Mouse (Mus musculus): ENCODE measurements around the gene Cacna2d1.

DNA sequence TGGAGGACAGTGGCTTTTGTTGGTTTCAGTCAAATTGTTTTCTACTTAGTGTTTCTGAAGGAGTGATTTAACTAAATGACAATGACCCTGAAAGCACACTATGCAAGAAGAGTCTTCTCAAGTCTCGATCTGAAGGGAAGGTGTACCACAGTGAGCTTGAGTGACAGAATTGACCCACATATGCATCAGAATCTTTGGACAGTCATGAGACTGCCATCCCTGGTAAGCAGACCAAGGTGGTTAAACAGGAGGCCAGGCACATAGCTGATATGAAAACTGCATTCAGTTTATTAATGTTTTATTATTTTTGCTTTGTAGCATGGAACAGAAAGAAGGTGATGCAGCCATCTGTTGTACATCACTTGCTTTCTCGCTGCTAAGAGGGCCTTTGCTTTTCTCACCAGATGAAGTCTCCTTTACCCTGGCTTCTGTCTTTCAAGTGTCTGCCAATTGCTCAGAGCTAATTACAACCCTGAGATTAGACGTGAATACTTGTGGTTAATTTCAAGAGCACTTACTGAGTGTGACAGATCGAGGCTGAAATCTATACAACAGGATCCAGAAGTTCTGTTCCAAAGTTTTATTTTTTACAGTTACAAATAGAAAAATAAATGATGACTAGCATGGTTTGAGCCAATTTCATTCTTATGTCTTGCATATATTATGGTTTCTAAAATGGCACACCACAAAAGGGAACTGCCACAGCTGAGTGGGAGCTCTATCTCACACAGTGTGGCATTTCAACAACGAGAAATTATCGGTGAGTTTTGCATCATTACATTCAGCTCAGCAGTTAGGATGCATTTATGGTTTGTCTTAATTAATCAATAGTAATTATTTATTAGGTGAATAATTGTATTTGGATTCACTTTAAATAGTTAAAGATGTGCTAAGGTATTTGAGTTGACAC lies 221.1 kb downstream of the Cacna2d1 start:
- no peak for TF ChIP-seq POLR2A (IDR thresholded peaks at IDR 0.05; ENCODE audit: insufficient read length, low read depth)
- no peak for TF ChIP-seq MAX (IDR thresholded peaks at IDR 0.05; ENCODE audit: low read depth)
- TF ChIP-seq E2F4 (IDR thresholded peaks at IDR 0.05; ENCODE audit: insufficient read depth): no peak
- TF ChIP-seq USF1 (IDR thresholded peaks at IDR 0.05; ENCODE audit: low read depth): no peak
- TF ChIP-seq MYOD1 (IDR thresholded peaks at IDR 0.05; ENCODE audit: control insufficient read depth in 1 of 3, insufficient read length in 2 of 3, low read depth in 2 of 3): no peak
- TF ChIP-seq CEBPB (IDR thresholded peaks at IDR 0.05; ENCODE audit: insufficient read depth, poor library complexity, severe bottlenecking): no peak
- TF ChIP-seq TCF12 (IDR thresholded peaks at IDR 0.05; ENCODE audit: insufficient read depth, poor library complexity, severe bottlenecking): no peak
- TF ChIP-seq POLR2AphosphoS2 (IDR thresholded peaks at IDR 0.05; ENCODE audit: insufficient read length, low read depth): no peak
